Mouse (Mus musculus) spleen, postnatal 14 days (tissue): Measurements from ENCODE around the gene Arhgap1.

Experiments
- DNase-seq, 2 experiments: peaks; one replicate each; pipeline ENCODE4 v3.0.0; 2021 to 2022; ENCODE audit warnings: low spot score in 2 of 2

Gene Arhgap1

GRCm38 (mm10) chr2:91696225-91696590 lies 46.5 kb downstream of the Arhgap1 start:
- no peak for DNase-seq

GRCm38 (mm10) chr2:91699225-91699624 lies 49.6 kb downstream of the Arhgap1 start:
- DNase-seq = no peak

GRCm38 (mm10) chr2:91701366-91701765 lies 51.7 kb downstream of the Arhgap1 start:
- no peak for DNase-seq

- no peak for DNase-seq
Measured at GRCm38 (mm10) chr2:91705736-91706135, 56.1 kb downstream of the Arhgap1 start.

GRCm38 (mm10) chr2:91706456-91706855 lies 56.8 kb downstream of the Arhgap1 start:
- DNase-seq = no peak

GRCm38 (mm10) chr2:91708361-91708760 lies 58.7 kb downstream of the Arhgap1 start:
- no peak for DNase-seq

GRCm38 (mm10) chr2:91710272-91711234 lies 60.9 kb downstream of the Arhgap1 start, which contains the start of the genes Atg13 and Harbi1:
Atg13 (minus strand) TSS chr2:91710576.
Harbi1 (plus strand) TSS chr2:91710852.
- DNase-seq = peak; percentile 84 to 94

GRCm38 (mm10) chr2:91711256-91711925 lies 61.7 kb downstream of the Arhgap1 start:
- DNase-seq = no peak

GRCm38 (mm10) chr2:91714921-91715320 lies 65.3 kb downstream of the Arhgap1 start:
- no peak for DNase-seq

GRCm38 (mm10) chr2:91718276-91718675 lies 68.6 kb downstream of the Arhgap1 start:
- DNase-seq = no peak
